Mouse (Mus musculus) heart, postnatal 14 days (tissue): Measurements from ENCODE around the gene Kif2a. TPM values are rescaled to one million over a fixed set of nuclear protein-coding genes. Genes with fewer than 3 reads are reported as not detected.
A peak's percentile ranks its signal among the peaks of the same experiment; 100 is the strongest.

Source experiments
- DNase-seq, 2 experiments: peaks; one replicate each; pipeline ENCODE4 v3.0.0; 2021 to 2022
- intact Hi-C: fragments of 180-260 bp; cut with DNase I; formaldehyde crosslinking; loops from one replicate; pipeline ENCODE4 v1.15.1; 2025
- long read RNA-seq, 2 experiments: library from polyadenylated mRNA; stranded (forward); transcript quantifications; one replicate each; pipeline ENCODE4 v2.0.0; 2021
- total RNA-seq, 2 experiments: library from RNA; stranded (reverse); gene quantifications; 2 replicates each; pipeline ENCODE4 v1.2.3; 2021

Kif2a gene
- 10 to 100 TPM; 26.8 to 36.5 TPM for total RNA-seq
- long read RNA-seq, experiment 1, full-length matches to known transcripts: 4 of 9 reads
- long read RNA-seq, experiment 1, partial matches to known transcripts: 1 of 9 reads
- long read RNA-seq, experiment 1, other reads (novel, unspliced or antisense): 4 of 9 reads
- long read RNA-seq, experiment 2, partial matches to known transcripts: 2 of 4 reads
- long read RNA-seq, experiment 2, other reads (novel, unspliced or antisense): 1 of 4 reads

GRCm38 (mm10) chr13:107021461-107022265 is at the start of gene Kif2a:
Gene Kif2a, minus strand, starts transcription at chr13:107022126.
- intact Hi-C loops: loop anchor here (5.0 kb wide), 1 partner anchor 81 kb away; no protein-coding TSS in a partner anchor
- peak; percentile 45 to 57 for DNase-seq

GRCm38 (mm10) chr13:107069061-107069460 is 47.1 kb upstream of the Kif2a start:
- DNase-seq: no peak
- intact Hi-C loops: no loop called here

GRCm38 (mm10) chr13:107065098-107065855 is 43.4 kb upstream of the Kif2a start:
- DNase-seq: no peak
- intact Hi-C loops: no loop called here

GRCm38 (mm10) chr13:107064263-107064662 is 42.3 kb upstream of the Kif2a start:
- no peak for DNase-seq
- intact Hi-C loops: no loop called here

GRCm38 (mm10) chr13:107063115-107063807 is 41.3 kb upstream of the Kif2a start:
- intact Hi-C loops: no loop called here
- no peak for DNase-seq

- DNase-seq: no peak
- intact Hi-C loops: no loop called here
Measured at GRCm38 (mm10) chr13:107060098-107060497, 38.2 kb upstream of the Kif2a start.

- intact Hi-C loops: no loop called here
- no peak for DNase-seq
Measured at GRCm38 (mm10) chr13:107059460-107059859, 37.5 kb upstream of the Kif2a start.

- DNase-seq: peak; percentile 24 to 36
- intact Hi-C loops: no loop called here
Measured at GRCm38 (mm10) chr13:107056318-107056717, 34.4 kb upstream of the Kif2a start.

GRCm38 (mm10) chr13:107054496-107054895 is 32.6 kb upstream of the Kif2a start:
- intact Hi-C loops: no loop called here
- no peak for DNase-seq

- DNase-seq: no peak
- intact Hi-C loops: no loop called here
Measured at GRCm38 (mm10) chr13:107051342-107051741, 29.4 kb upstream of the Kif2a start.

GRCm38 (mm10) chr13:107044229-107044628 is 22.3 kb upstream of the Kif2a start:
- intact Hi-C loops: no loop called here
- DNase-seq: no peak

GRCm38 (mm10) chr13:107042551-107042950 is 20.6 kb upstream of the Kif2a start:
- no peak for DNase-seq

GRCm38 (mm10) chr13:107039493-107039892 is 17.6 kb upstream of the Kif2a start:
- intact Hi-C loops: no loop called here
- DNase-seq: no peak

More at GRCm38 (mm10) chr13:107042551-107042950, 20.6 kb upstream of the Kif2a start:
- intact Hi-C loops: no loop called here

GRCm38 (mm10) chr13:107038346-107038745 is 16.4 kb upstream of the Kif2a start:
- DNase-seq: no peak
- intact Hi-C loops: no loop called here

GRCm38 (mm10) chr13:107035511-107036113 is 13.7 kb upstream of the Kif2a start:
- DNase-seq: no peak
- intact Hi-C loops: no loop called here

GRCm38 (mm10) chr13:107035078-107035477 is 13.2 kb upstream of the Kif2a start:
- intact Hi-C loops: no loop called here
- no peak for DNase-seq

- DNase-seq: no peak
- intact Hi-C loops: no loop called here
Measured at GRCm38 (mm10) chr13:107034028-107034920, 12.3 kb upstream of the Kif2a start.

GRCm38 (mm10) chr13:107031228-107031627 is 9.3 kb upstream of the Kif2a start:
- no peak for DNase-seq
- intact Hi-C loops: no loop called here

GRCm38 (mm10) chr13:107027218-107027617 is 5.3 kb upstream of the Kif2a start:
- intact Hi-C loops: no loop called here

More at GRCm38 (mm10) chr13:107027218-107027617, 5.3 kb upstream of the Kif2a start:
- DNase-seq: no peak
